Mouse (Mus musculus): ENCODE measurements at regions not wholly inside any gene's neighbourhood (a gene's known extent, or its start where the extent isn't known, plus 50 kb on each side); places are given as distances from the start of the nearest gene placed in this dataset.
A peak's percentile ranks its signal among the peaks of the same experiment; 100 is the strongest.

GRCm38 (mm10) chr12:25208670-25209332 lies 111.9 kb upstream of the Id2 start:
- H3K4me2 ChIP-seq: no peak overlapping the region
- H3K4me3 ChIP-seq (replicated peaks): no peak overlapping the region
- ATAC-seq (replicated peaks; ENCODE audit: low FRiP score): peak; percentile 74; the same call in 1 of the 2 replicates
- H3K4me1 ChIP-seq: peaks cover 12% of the 10 kb centered on the region
- H3K36me3 ChIP-seq: no peaks in the 10 kb centered on the region
- H3K9me3 ChIP-seq (replicated peaks): no peaks in the 10 kb centered on the region
- no peaks in the 10 kb centered on the region for H3K27me3 ChIP-seq
- H3K9ac ChIP-seq: no peak overlapping the region
- H3K27ac ChIP-seq: peak overlapping the region; percentile 74
- 36% methylated on average over 11 of the region's 11 CpGs for WGBS

- Histone ChIP-seq H3K4me1 (0 out of 2 replicates have a peak, but pooled peaks cover under 1% of the 10 kb centered on the region), H3K4me2 (no peak overlapping the region), H3K27me3 (no peaks in the 10 kb centered on the region), H3K27ac (no peak overlapping the region), H3K9ac (no peak overlapping the region), H3K9me3 (replicated peaks) (no peaks in the 10 kb centered on the region), H3K4me3 (replicated peaks) (no peak overlapping the region), H3K36me3 (no peaks in the 10 kb centered on the region)
- 90% methylated on average over 10 of the region's 10 CpGs for WGBS
- no peak for ATAC-seq (replicated peaks; ENCODE audit: low FRiP score)
These were observed 106.6 kb upstream of the Id2 start for GRCm38 (mm10) chr12:25203371-25204067.

GRCm38 (mm10) chr12:25200161-25200560 lies 103.2 kb upstream of the Id2 start:
- Histone ChIP-seq H3K4me1 (peaks cover 15% of the 10 kb centered on the region), H3K9me3 (replicated peaks) (no peaks in the 10 kb centered on the region), H3K36me3 (no peaks in the 10 kb centered on the region), H3K27me3 (no peaks in the 10 kb centered on the region), H3K9ac (no peak overlapping the region), H3K4me3 (replicated peaks) (no peak overlapping the region), H3K27ac (no peak overlapping the region), H3K4me2 (no peak overlapping the region)
- no peak for ATAC-seq (replicated peaks; ENCODE audit: low FRiP score)
- 87% methylated on average over 4 of the region's 4 CpGs for WGBS

- Histone ChIP-seq H3K4me2 (no peak overlapping the region), H3K27ac (peak overlapping the region; percentile 38; the same call in 1 of the 2 replicates), H3K9me3 (replicated peaks) (no peaks in the 10 kb centered on the region), H3K4me1 (peaks cover 15% of the 10 kb centered on the region), H3K27me3 (no peaks in the 10 kb centered on the region), H3K36me3 (no peaks in the 10 kb centered on the region), H3K4me3 (replicated peaks) (no peak overlapping the region), H3K9ac (no peak overlapping the region)
- peak; percentile 88 for ATAC-seq (replicated peaks; ENCODE audit: low FRiP score)
- WGBS: 8% methylated on average over 3 of the region's 4 CpGs
These were observed 100.8 kb upstream of the Id2 start for GRCm38 (mm10) chr12:25197757-25198156.

- Histone ChIP-seq H3K4me2 (no peak overlapping the region), H3K4me1 (peaks cover 15% of the 10 kb centered on the region), H3K9me3 (replicated peaks) (no peaks in the 10 kb centered on the region), H3K27ac (no peak overlapping the region), H3K27me3 (no peaks in the 10 kb centered on the region), H3K4me3 (replicated peaks) (no peak overlapping the region), H3K9ac (no peak overlapping the region), H3K36me3 (no peaks in the 10 kb centered on the region)
- ATAC-seq (replicated peaks; ENCODE audit: low FRiP score): no peak
- 68% methylated on average over 4 of the region's 4 CpGs for WGBS
These were observed 99.1 kb upstream of the Id2 start for GRCm38 (mm10) chr12:25196022-25196421.

GRCm38 (mm10) chr12:25192216-25192615 lies 95.3 kb upstream of the Id2 start:
- no peak for ATAC-seq (replicated peaks; ENCODE audit: low FRiP score)
- Histone ChIP-seq H3K9ac (no peak overlapping the region), H3K4me3 (replicated peaks) (no peak overlapping the region), H3K9me3 (replicated peaks) (no peaks in the 10 kb centered on the region), H3K4me1 (peaks cover 13% of the 10 kb centered on the region), H3K27me3 (no peaks in the 10 kb centered on the region), H3K36me3 (no peaks in the 10 kb centered on the region), H3K27ac (no peak overlapping the region), H3K4me2 (no peak overlapping the region)
- whole genome bisulfite sequencing: 92% methylated on average over 6 of the region's 6 CpGs

GRCm38 (mm10) chr12:25190360-25190759 lies 93.4 kb upstream of the Id2 start:
- peak overlapping the region; percentile 1; the same call in 1 of the 2 replicates for H3K27ac ChIP-seq
- ATAC-seq (replicated peaks; ENCODE audit: low FRiP score): no peak
- 53% methylated on average over 6 of the region's 6 CpGs for WGBS
- H3K27me3 ChIP-seq: no peaks in the 10 kb centered on the region
- no peaks in the 10 kb centered on the region for H3K9me3 ChIP-seq (replicated peaks)
- H3K4me1 ChIP-seq: peaks cover 9% of the 10 kb centered on the region; the same call in 1 of the 2 replicates
- no peaks in the 10 kb centered on the region for H3K36me3 ChIP-seq
- H3K9ac ChIP-seq: no peak overlapping the region
- H3K4me3 ChIP-seq (replicated peaks): no peak overlapping the region
- H3K4me2 ChIP-seq: no peak overlapping the region

- no peak overlapping the region for H3K4me2 ChIP-seq
- ATAC-seq (replicated peaks; ENCODE audit: low FRiP score): no peak; the same call in 1 of the 2 replicates
- H3K27me3 ChIP-seq: no peaks in the 10 kb centered on the region
- no peaks in the 10 kb centered on the region for H3K9me3 ChIP-seq (replicated peaks)
- H3K4me3 ChIP-seq (replicated peaks): no peak overlapping the region
- H3K9ac ChIP-seq: no peak overlapping the region
- no peaks in the 10 kb centered on the region for H3K36me3 ChIP-seq
- peaks cover 9% of the 10 kb centered on the region; the same call in 1 of the 2 replicates for H3K4me1 ChIP-seq
- WGBS: 58% methylated on average over 16 of the region's 16 CpGs
- no peak overlapping the region for H3K27ac ChIP-seq
These were observed 92.3 kb upstream of the Id2 start for GRCm38 (mm10) chr12:25189174-25189761.

GRCm38 (mm10) chr12:25188556-25188955 lies 91.6 kb upstream of the Id2 start:
- no peak overlapping the region for H3K4me2 ChIP-seq
- no peak overlapping the region for H3K9ac ChIP-seq
- H3K4me3 ChIP-seq (replicated peaks): no peak overlapping the region
- no peaks in the 10 kb centered on the region for H3K36me3 ChIP-seq
- WGBS: 73% methylated on average over 3 of the region's 3 CpGs
- H3K4me1 ChIP-seq: peaks cover 9% of the 10 kb centered on the region; the same call in 1 of the 2 replicates
- H3K27ac ChIP-seq: no peak overlapping the region
- no peaks in the 10 kb centered on the region for H3K27me3 ChIP-seq
- no peak for ATAC-seq (replicated peaks; ENCODE audit: low FRiP score)
- no peaks in the 10 kb centered on the region for H3K9me3 ChIP-seq (replicated peaks)

GRCm38 (mm10) chr12:25187216-25187615 lies 90.3 kb upstream of the Id2 start:
- Histone ChIP-seq H3K36me3 (no peaks in the 10 kb centered on the region), H3K9me3 (replicated peaks) (no peaks in the 10 kb centered on the region), H3K27ac (no peak overlapping the region), H3K27me3 (no peaks in the 10 kb centered on the region), H3K9ac (no peak overlapping the region), H3K4me3 (replicated peaks) (no peak overlapping the region), H3K4me1 (peaks cover 9% of the 10 kb centered on the region; the same call in 1 of the 2 replicates), H3K4me2 (no peak overlapping the region)
- ATAC-seq (replicated peaks; ENCODE audit: low FRiP score): no peak
- WGBS: 65% methylated on average over 3 of the region's 3 CpGs

- H3K9me3 ChIP-seq (replicated peaks): no peaks in the 10 kb centered on the region
- no peaks in the 10 kb centered on the region for H3K4me1 ChIP-seq
- WGBS: 88% methylated on average over 4 of the region's 4 CpGs
- H3K9ac ChIP-seq: no peak overlapping the region
- no peak for ATAC-seq (replicated peaks; ENCODE audit: low FRiP score)
- no peaks in the 10 kb centered on the region for H3K36me3 ChIP-seq
- no peaks in the 10 kb centered on the region for H3K27me3 ChIP-seq
- no peak overlapping the region for H3K27ac ChIP-seq
- no peak overlapping the region for H3K4me3 ChIP-seq (replicated peaks)
- no peak overlapping the region for H3K4me2 ChIP-seq
These were observed 85.7 kb upstream of the Id2 start for GRCm38 (mm10) chr12:25182680-25183079.

- no peaks in the 10 kb centered on the region for H3K9me3 ChIP-seq (replicated peaks)
- H3K4me1 ChIP-seq: peaks cover 3% of the 10 kb centered on the region; the same call in 1 of the 2 replicates
- ATAC-seq (replicated peaks; ENCODE audit: low FRiP score): no peak
- H3K27me3 ChIP-seq: no peaks in the 10 kb centered on the region
- WGBS: 90% methylated on average over 8 of the region's 8 CpGs
- H3K9ac ChIP-seq: no peak overlapping the region
- no peak overlapping the region for H3K4me3 ChIP-seq (replicated peaks)
- H3K4me2 ChIP-seq: no peak overlapping the region
- H3K36me3 ChIP-seq: no peaks in the 10 kb centered on the region
- no peak overlapping the region for H3K27ac ChIP-seq
These were observed 84.4 kb upstream of the Id2 start for GRCm38 (mm10) chr12:25181317-25181716.
